In genomic region chr3:94344182-94344581, GRCm38 (mm10) we compare ENCODE assay signal across 30 mouse cellular contexts. TPM values are rescaled to one million over a fixed set of nuclear protein-coding genes. Genes with fewer than 3 reads are reported as not detected.
"Had no signal": no experiment of that assay in that cellular context is flagged by ENCODE, and none has a peak within 500 bp of the region (broad histone marks: within the 10 kb centered on the region; RNA-seq: fewer than 3 reads in every experiment).

No protein-coding gene starts in this region.

- H3K36me3 ChIP-seq: limb, embryonic 12.5 days; liver, embryonic 12.5 days; liver, embryonic 15.5 days; lung, embryonic 15.5 days; midbrain, embryonic 12.5 days; midbrain, embryonic 15.5 days had no signal

- H3K9ac ChIP-seq: limb, embryonic 12.5 days; liver, embryonic 12.5 days; liver, embryonic 15.5 days; lung, embryonic 15.5 days; midbrain, embryonic 12.5 days; midbrain, embryonic 15.5 days had no signal

- H3K4me2 ChIP-seq: limb, embryonic 12.5 days; liver, embryonic 12.5 days; liver, embryonic 15.5 days; lung, embryonic 15.5 days; midbrain, embryonic 12.5 days; midbrain, embryonic 15.5 days had no signal

- H3K4me1 ChIP-seq: limb, embryonic 12.5 days; liver, embryonic 12.5 days; liver, embryonic 15.5 days; megakaryocyte, embryonic 14.5 days had no signal

- H3K9me3 ChIP-seq: limb, embryonic 12.5 days; liver, embryonic 12.5 days; liver, embryonic 15.5 days; lung, embryonic 15.5 days; megakaryocyte, embryonic 14.5 days; midbrain, embryonic 12.5 days; midbrain, embryonic 15.5 days had no signal

- H3K27ac ChIP-seq: kidney, postnatal 0 days; layer of hippocampus, adult 2 months; limb, embryonic 12.5 days; liver, embryonic 12.5 days; liver, embryonic 15.5 days; lung, embryonic 15.5 days; midbrain, embryonic 12.5 days; midbrain, embryonic 15.5 days had no signal

- H3K4me3 ChIP-seq: layer of hippocampus, adult 2 months; limb, embryonic 12.5 days; liver, embryonic 12.5 days; liver, embryonic 15.5 days; lung, embryonic 15.5 days; megakaryocyte, embryonic 14.5 days; midbrain, embryonic 12.5 days; midbrain, embryonic 15.5 days had no signal

- H3K27me3 ChIP-seq: liver, embryonic 12.5 days; liver, embryonic 15.5 days; lung, embryonic 15.5 days; midbrain, embryonic 12.5 days; midbrain, embryonic 15.5 days had no signal

- DNase-seq: kidney, adult 2 months; kidney, postnatal 25 days; layer of hippocampus, adult 9-11 months; liver; lung, adult 18-20 months; lung, postnatal 10 days; lung, postnatal 36 days; thymus, adult 18-20 months; thymus, postnatal 36 days had no signal

- ATAC-seq: intestine, postnatal 0 days; liver, embryonic 12.5 days; midbrain, embryonic 15.5 days had no signal

RNA-seq across cellular contexts. Expression of gene Them5, which starts 2.3 kb away (rescaled TPM):
- total RNA-seq: layer of hippocampus, adult 2 months; layer of hippocampus, postnatal 25 days; left cerebral cortex, adult 18-20 months; left cerebral cortex, postnatal 36 days had no signal
- polyA plus RNA-seq: intestine, postnatal 0 days; kidney, embryonic 14.5 days; large intestine, adult 2 months; liver, embryonic 12.5 days; liver, embryonic 15.5 days; midbrain, embryonic 12.5 days; midbrain, embryonic 15.5 days; neural tube, embryonic 14.5 days; small intestine, adult 2 months; spleen, adult 2 months; urinary bladder, adult 2 months had no signal

RNA-seq across cellular contexts. Expression of gene Rorc, which starts 28.4 kb away (rescaled TPM):
- polyA plus RNA-seq: neural tube, embryonic 11.5 days had no signal

RNA-seq across cellular contexts. Expression of gene Lingo4, which starts 54.1 kb away (rescaled TPM):
- polyA plus RNA-seq: limb, embryonic 12.5 days; testis, adult 2 months had no signal
